Mouse (Mus musculus) cortical plate, adult 2 months (tissue): Measurements from ENCODE around the gene Ino80. TPM values are rescaled to one million over a fixed set of nuclear protein-coding genes. Genes with fewer than 3 reads are reported as not detected.

Experiments used
- H3K27ac ChIP-seq: fragments of 200-500 bp; 2 replicates; pipeline ENCODE4 v1.5.1; 2012; ENCODE audit warnings: low read length, control low read depth, inconsistent platforms; ENCODE audit not compliant: insufficient read depth
- H3K4me1 ChIP-seq: fragments of 200-500 bp; 2 replicates; pipeline ENCODE4 v1.6.1; 2011; ENCODE audit warnings: low read length; ENCODE audit not compliant: control insufficient read depth, insufficient read depth
- H3K4me3 ChIP-seq: fragments of 200-500 bp; 2 replicates; pipeline ENCODE4 v1.5.1; 2011; ENCODE audit warnings: mild to moderate bottlenecking, low read length, control low read depth; ENCODE audit not compliant: insufficient read depth
- CTCF ChIP-seq: fragments of 200-500 bp; IDR thresholded peaks from 2 replicates; pipeline ENCODE4 v1.5.1; 2011; ENCODE audit warnings: mild to moderate bottlenecking, control low read depth, low read length; ENCODE audit not compliant: insufficient read depth; ENCODE audit errors: extremely low read depth
- POLR2A ChIP-seq: fragments of 200-500 bp; IDR thresholded peaks from 2 replicates; pipeline ENCODE4 v1.6.1; 2011; ENCODE audit warnings: mild to moderate bottlenecking, low read length, control low read depth; ENCODE audit not compliant: insufficient read depth; ENCODE audit errors: extremely low read depth
- polyA plus RNA-seq: library from polyadenylated mRNA; depleted of rRNA; stranded (reverse); fragments of >200 nt; gene quantifications from 2 replicates; pipeline ENCODE4 v1.2.3, GENCODE M21; 2012

The Ino80 gene
- polyA plus RNA-seq, 1 experiment, result 14.6 TPM

DNA sequence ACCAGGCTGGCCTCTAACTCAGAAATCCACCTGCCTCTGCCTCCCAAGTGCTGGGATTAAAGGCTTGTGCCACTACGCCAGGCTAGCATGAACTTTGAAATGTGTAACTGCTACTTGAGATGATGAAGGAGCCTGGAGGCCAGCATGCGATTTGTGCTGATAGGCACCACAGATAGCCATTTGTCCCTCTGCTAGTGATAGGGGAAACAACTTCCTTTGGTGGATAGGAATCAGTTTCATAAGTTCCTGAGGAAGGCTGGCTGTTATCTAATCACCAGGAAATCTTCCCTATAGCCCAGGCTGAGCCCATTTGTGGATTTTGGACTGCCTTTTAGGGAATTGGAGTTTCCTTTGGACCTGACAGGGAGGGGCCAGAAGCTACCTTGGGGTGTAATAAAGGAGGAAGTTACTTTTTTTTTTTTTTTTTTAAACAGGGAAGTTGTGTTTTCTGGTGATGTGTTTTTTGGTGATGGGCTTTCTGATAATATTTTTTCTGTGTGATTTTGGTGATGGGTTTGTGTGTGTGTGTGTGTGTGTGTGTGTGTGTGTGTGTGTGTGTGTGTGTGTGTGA is 117.7 kb downstream of the Ino80 start:
- TF ChIP-seq CTCF (no peak), POLR2A (no peak)

DNA sequence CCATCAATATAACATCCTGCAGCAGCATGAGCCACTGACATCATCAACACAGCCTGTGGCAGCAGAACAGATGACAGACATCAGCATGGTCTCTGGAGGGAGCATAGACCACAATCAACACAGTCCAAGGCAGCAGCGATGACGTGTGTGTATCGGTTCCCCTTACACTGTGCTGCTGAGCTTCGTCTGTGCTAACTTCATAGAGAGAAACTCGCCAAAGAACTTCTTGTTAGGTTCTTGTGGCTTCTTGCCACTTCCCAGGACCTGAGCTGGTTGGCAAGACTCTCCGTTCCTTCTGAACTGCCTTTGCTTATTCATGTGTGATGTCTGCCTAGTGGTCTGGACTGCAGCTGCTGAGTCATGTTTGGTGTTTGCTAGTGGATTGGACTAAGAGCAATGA is 119.2 kb downstream of the Ino80 start:
- H3K4me1 ChIP-seq, result no peaks in the 10 kb centered on the region
- no peak for TF ChIP-seq CTCF
- TF ChIP-seq POLR2A, result no peak
- H3K4me3 ChIP-seq, result no peak overlapping the region
- no peak overlapping the region for H3K27ac ChIP-seq

More for the DNA sequence above, 117.7 kb downstream of the Ino80 start:
- Histone ChIP-seq H3K4me1 (no peaks in the 10 kb centered on the region), H3K4me3 (no peak overlapping the region), H3K27ac (no peak overlapping the region)

DNA sequence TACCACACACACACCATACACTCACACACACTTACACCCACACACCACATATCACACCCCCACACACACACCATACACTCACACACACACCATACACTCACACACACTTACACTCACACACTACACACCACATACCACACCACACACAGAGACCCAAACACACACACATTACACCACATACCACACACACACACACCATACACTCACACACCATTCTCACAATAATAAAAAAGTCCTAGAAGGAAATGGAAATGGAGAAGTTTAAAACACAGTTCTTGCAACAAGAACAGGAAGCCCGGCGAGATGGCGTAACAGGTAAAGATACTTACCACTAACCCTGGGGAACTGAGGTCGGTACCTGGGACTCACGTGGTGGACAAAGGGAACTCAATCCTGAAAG is 120.7 kb downstream of the Ino80 start:
- H3K4me3 ChIP-seq, result no peak overlapping the region
- TF ChIP-seq CTCF, result no peak
- no peak for TF ChIP-seq POLR2A
- H3K27ac ChIP-seq, result no peak overlapping the region
- no peaks in the 10 kb centered on the region for H3K4me1 ChIP-seq

- no peak for TF ChIP-seq POLR2A
- TF ChIP-seq CTCF, result no peak
- Histone ChIP-seq H3K4me1 (no peaks in the 10 kb centered on the region), H3K27ac (no peak overlapping the region), H3K4me3 (no peak overlapping the region)
Measured at GRCm38 (mm10) chr2:119356310-119356709, 121.2 kb downstream of the Ino80 start.

DNA sequence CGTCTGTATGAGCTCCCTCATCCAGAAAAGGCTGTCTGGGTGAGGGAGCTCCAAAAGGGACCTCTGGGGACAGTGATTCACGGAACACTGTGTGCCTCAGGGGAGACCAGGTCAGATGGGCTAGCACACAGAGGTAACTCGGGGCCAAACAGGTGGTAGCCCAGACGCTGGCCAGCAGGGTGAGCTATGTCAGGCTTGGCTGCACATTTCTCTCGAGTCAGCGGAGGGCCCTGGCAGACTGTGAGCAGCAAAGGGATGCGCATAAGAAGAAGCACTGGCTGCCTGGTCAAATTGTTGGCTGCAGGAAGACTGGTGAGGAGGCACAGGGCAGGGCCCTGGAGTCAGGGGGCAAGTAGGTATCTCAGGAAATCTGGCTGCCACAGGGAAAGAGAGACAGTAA is 121.8 kb downstream of the Ino80 start:
- TF ChIP-seq CTCF (no peak), POLR2A (no peak)
- no peak overlapping the region for H3K27ac ChIP-seq
- no peak overlapping the region for H3K4me3 ChIP-seq
- H3K4me1 ChIP-seq, result no peaks in the 10 kb centered on the region

GRCm38 (mm10) chr2:119355089-119355488 is 122.4 kb downstream of the Ino80 start:
- TF ChIP-seq POLR2A (no peak), CTCF (no peak)
- Histone ChIP-seq H3K27ac (no peak overlapping the region), H3K4me3 (no peak overlapping the region), H3K4me1 (no peaks in the 10 kb centered on the region)

DNA sequence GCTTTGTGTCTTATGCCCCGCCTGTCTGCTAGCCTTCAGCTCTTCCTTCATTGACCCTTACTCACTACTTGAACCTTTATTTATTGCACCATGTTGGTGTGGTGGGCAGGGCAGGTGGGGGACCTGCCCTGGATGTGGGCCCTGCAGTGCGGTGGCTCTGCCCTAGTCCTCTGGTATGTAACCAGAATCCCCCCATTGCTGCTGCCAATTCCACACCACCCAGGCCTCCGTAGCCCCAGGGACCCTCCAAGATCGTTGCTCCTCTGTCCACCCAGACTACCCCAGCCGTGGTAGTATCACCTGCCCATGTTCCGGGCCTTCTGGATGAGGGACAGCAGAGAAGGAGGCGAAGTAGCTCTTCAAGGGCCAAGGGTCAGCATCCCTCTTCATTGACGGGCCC is 123.8 kb downstream of the Ino80 start:
- H3K4me1 ChIP-seq, result no peaks in the 10 kb centered on the region
- H3K4me3 ChIP-seq, result no peak overlapping the region
- no peak overlapping the region for H3K27ac ChIP-seq
- TF ChIP-seq POLR2A (no peak), CTCF (no peak)

DNA sequence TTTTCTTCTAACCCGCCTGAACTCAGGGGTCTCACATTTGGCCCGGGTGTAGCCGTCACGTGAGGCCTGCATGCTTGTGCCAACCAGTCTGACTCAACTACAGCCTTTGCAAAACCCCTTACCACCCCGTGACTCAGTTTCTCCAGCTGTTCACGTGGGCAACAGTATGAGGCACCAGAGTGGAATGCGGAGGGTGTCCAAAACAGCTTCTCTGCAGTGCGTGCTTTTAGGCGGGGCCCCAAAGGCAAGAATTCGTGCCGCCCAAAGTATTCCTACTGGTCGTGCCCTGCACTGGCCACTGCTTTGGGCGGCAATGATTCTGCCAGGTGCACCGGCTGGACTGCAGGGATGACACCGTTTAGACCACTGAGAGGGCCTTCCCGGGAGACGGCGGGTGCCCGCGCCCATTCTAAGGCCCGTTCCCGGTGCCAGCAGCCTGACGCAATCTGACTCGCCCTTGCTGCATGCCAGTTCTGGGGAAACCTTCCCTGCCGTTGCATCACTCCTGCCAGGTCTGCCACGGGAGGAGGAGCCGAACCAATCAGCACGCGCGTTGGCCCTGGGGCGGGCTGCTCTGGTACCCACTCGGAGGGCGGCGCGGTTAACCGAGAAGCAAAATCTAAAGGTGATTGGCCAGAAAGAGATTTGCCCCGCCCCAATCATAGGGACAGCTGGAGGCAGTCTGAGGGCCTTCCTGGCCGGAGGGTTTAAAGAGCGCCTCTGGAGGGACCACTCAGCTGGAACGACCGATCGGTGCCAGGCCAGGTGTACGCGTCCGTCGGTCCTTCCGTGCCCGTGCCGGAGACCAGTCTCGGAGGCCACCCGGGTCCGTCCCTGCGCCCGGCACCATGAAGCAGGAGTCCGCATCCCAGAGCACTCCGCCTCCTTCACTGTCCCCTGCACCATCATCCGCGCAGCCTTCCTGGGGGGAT is 126.7 kb downstream of the Ino80 start, which contains the start of gene Chac1:
Gene Chac1, plus strand, starts transcription at position 675 of the 932 bp plus-strand sequence.
- H3K4me1 ChIP-seq, result no peaks in the 10 kb centered on the region
- peak within 1 kb of the TSS; percentile 88 for H3K4me3 ChIP-seq
- TF ChIP-seq POLR2A, result peak; percentile 84
- no peak for TF ChIP-seq CTCF
- H3K27ac ChIP-seq, result 0 out of 2 replicates have a peak within 1 kb of the TSS, but pooled peaks have one; percentile 26

DNA sequence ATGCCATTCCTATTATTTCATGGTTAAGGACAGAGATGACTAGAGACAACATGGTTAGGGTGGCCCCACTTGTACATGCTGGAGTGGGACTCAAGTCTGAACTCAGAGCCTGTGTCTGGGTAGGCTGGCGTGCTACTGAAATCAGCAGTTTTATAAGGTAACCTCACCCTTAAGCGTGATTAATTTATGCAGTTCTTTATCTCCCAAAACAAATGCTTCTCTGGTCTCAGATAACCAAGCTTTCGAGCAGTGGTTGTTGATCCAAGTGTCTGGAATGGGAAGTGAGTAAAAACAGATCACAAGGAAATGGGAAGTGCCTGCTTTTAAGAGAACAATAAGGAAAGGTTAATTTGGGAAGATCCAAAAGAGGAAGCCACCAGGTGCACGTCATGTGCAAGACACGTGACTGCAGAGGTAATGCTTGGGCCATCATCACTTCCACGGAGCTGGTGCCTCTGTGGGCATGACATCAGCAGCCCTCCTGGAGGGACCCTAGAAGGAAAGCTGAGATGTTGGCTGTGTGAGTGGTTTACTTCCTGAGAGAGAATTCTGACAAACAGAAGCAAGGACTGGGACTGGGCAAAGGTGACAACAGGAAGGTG is 132.8 kb downstream of the Ino80 start:
- H3K4me3 ChIP-seq, result no peak overlapping the region
- no peak for TF ChIP-seq CTCF
- no peak for TF ChIP-seq POLR2A
- H3K4me1 ChIP-seq, result no peaks in the 10 kb centered on the region
- H3K27ac ChIP-seq, result no peak overlapping the region
